Mouse (Mus musculus) kidney, postnatal 4 days (tissue): ENCODE measurements around the gene Ghitm.

ENCODE experiments used
- DNase-seq, 2 experiments: peaks; one replicate each; pipeline ENCODE4 v3.0.0; 2021; ENCODE audit warnings: mixed read lengths in 2 of 2

Gene Ghitm

GRCm38 (mm10) chr14:37101531-37101930 is 33.5 kb downstream of the Ghitm start:
- DNase-seq: no peak

- DNase-seq: peak; percentile 56 to 66
Measured at GRCm38 (mm10) chr14:37097956-37098530, 37.0 kb downstream of the Ghitm start, which contains the start of gene Cdhr1. Gene Cdhr1, minus strand, starts transcription at chr14:37098347.

- DNase-seq: no peak
Measured at GRCm38 (mm10) chr14:37095556-37095955, 39.5 kb downstream of the Ghitm start.

- no peak for DNase-seq
Measured at GRCm38 (mm10) chr14:37094436-37094835, 40.6 kb downstream of the Ghitm start.

- DNase-seq: no peak
Measured at GRCm38 (mm10) chr14:37083755-37084154, 51.3 kb downstream of the Ghitm start.

- DNase-seq: no peak
Measured at GRCm38 (mm10) chr14:37080724-37081123, 54.3 kb downstream of the Ghitm start.
